Mouse (Mus musculus): ENCODE results near the gene Adm2. TPM values are rescaled to one million over a fixed set of nuclear protein-coding genes. Genes with fewer than 3 reads are reported as not detected.

Adm2 gene
- polyA plus RNA-seq, 1 experiment from 2014 or later, result 0.64 TPM

- Histone ChIP-seq H3K4me2 (ENCODE audit: low read depth, low read length) (peak overlapping the region; percentile 77; the same call in 1 of the 2 replicates), H3K9me3 (ENCODE audit: control insufficient read depth, low read length) (no peaks in the 10 kb centered on the region), H3K36me3 (ENCODE audit: control insufficient read depth, insufficient read depth, low read length) (no peaks in the 10 kb centered on the region), H3K27ac (ENCODE audit: low read length) (no peak overlapping the region), H3K27me3 (ENCODE audit: control insufficient read depth, insufficient read depth, low read depth, low read length) (no peaks in the 10 kb centered on the region), H3K4me1 (replicated peaks; ENCODE audit: control insufficient read depth, insufficient read depth, low read length) (peaks cover 16% of the 10 kb centered on the region), H3K9ac (ENCODE audit: low read length) (no peak overlapping the region), H3K4me3 (ENCODE audit: low read length) (no peak overlapping the region)
- WGBS, result 66% methylated on average over 11 of the region's 11 CpGs
- no peak for ATAC-seq (ENCODE audit: low read depth)
Measured at GRCm38 (mm10) chr15:89316146-89316545, 6.4 kb upstream of the Adm2 start.

GRCm38 (mm10) chr15:89321264-89321663, 1.3 kb upstream of the Adm2 start:
- no peaks in the 10 kb centered on the region for H3K36me3 ChIP-seq (ENCODE audit: control insufficient read depth, insufficient read depth, low read length)
- no peak for ATAC-seq (ENCODE audit: low read depth)
- H3K4me3 ChIP-seq (ENCODE audit: low read length), result no peak overlapping the region
- 71% methylated on average over 8 of the region's 8 CpGs for WGBS
- no peaks in the 10 kb centered on the region for H3K9me3 ChIP-seq (ENCODE audit: control insufficient read depth, low read length)
- no peak overlapping the region for H3K9ac ChIP-seq (ENCODE audit: low read length)
- H3K4me1 ChIP-seq (replicated peaks; ENCODE audit: control insufficient read depth, insufficient read depth, low read length), result no peaks in the 10 kb centered on the region; the same call in 1 of the 2 replicates
- no peak overlapping the region for H3K4me2 ChIP-seq (ENCODE audit: low read depth, low read length)
- H3K27me3 ChIP-seq (ENCODE audit: control insufficient read depth, insufficient read depth, low read depth, low read length), result peaks cover 4% of the 10 kb centered on the region
- H3K27ac ChIP-seq (ENCODE audit: low read length), result no peak overlapping the region

GRCm38 (mm10) chr15:89323656-89324055, 1.1 kb downstream of the Adm2 start:
- Histone ChIP-seq H3K9ac (ENCODE audit: low read length) (no peak overlapping the region), H3K4me3 (ENCODE audit: low read length) (no peak overlapping the region), H3K4me2 (ENCODE audit: low read depth, low read length) (no peak overlapping the region), H3K27me3 (ENCODE audit: control insufficient read depth, insufficient read depth, low read depth, low read length) (peaks cover 4% of the 10 kb centered on the region), H3K27ac (ENCODE audit: low read length) (no peak overlapping the region), H3K9me3 (ENCODE audit: control insufficient read depth, low read length) (no peaks in the 10 kb centered on the region), H3K36me3 (ENCODE audit: control insufficient read depth, insufficient read depth, low read length) (no peaks in the 10 kb centered on the region), H3K4me1 (replicated peaks; ENCODE audit: control insufficient read depth, insufficient read depth, low read length) (no peaks in the 10 kb centered on the region; the same call in 1 of the 2 replicates)
- no peak for ATAC-seq (ENCODE audit: low read depth)
- WGBS, result 84% methylated on average over 4 of the region's 4 CpGs

GRCm38 (mm10) chr15:89326441-89326840, 3.9 kb downstream of the Adm2 start:
- Histone ChIP-seq H3K9me3 (ENCODE audit: control insufficient read depth, low read length) (no peaks in the 10 kb centered on the region), H3K36me3 (ENCODE audit: control insufficient read depth, insufficient read depth, low read length) (no peaks in the 10 kb centered on the region), H3K4me1 (replicated peaks; ENCODE audit: control insufficient read depth, insufficient read depth, low read length) (no peaks in the 10 kb centered on the region; the same call in 1 of the 2 replicates), H3K9ac (ENCODE audit: low read length) (no peak overlapping the region), H3K4me2 (ENCODE audit: low read depth, low read length) (no peak overlapping the region), H3K27me3 (ENCODE audit: control insufficient read depth, insufficient read depth, low read depth, low read length) (peaks cover 4% of the 10 kb centered on the region), H3K4me3 (ENCODE audit: low read length) (no peak overlapping the region), H3K27ac (ENCODE audit: low read length) (no peak overlapping the region)
- ATAC-seq (ENCODE audit: low read depth), result no peak
- 46% methylated on average over 5 of the region's 5 CpGs for WGBS

- Histone ChIP-seq H3K4me3 (ENCODE audit: low read length) (no peak within 1 kb of the TSS), H3K27ac (ENCODE audit: low read length) (no peak within 1 kb of the TSS), H3K27me3 (ENCODE audit: control insufficient read depth, insufficient read depth, low read depth, low read length) (no peaks in the 10 kb centered on the region), H3K4me2 (ENCODE audit: low read depth, low read length) (no peak within 1 kb of the TSS), H3K9ac (ENCODE audit: low read length) (no peak within 1 kb of the TSS), H3K36me3 (ENCODE audit: control insufficient read depth, insufficient read depth, low read length) (no peaks in the 10 kb centered on the region), H3K9me3 (ENCODE audit: control insufficient read depth, low read length) (no peaks in the 10 kb centered on the region), H3K4me1 (replicated peaks; ENCODE audit: control insufficient read depth, insufficient read depth, low read length) (no peaks in the 10 kb centered on the region)
- ATAC-seq (ENCODE audit: low read depth), result no peak
- 86% methylated on average over 7 of the region's 7 CpGs for WGBS
Measured at GRCm38 (mm10) chr15:89334271-89334670, 11.8 kb downstream of the Adm2 start, which contains the start of gene Miox. TSS of gene Miox (plus strand) at chr15:89334398.

GRCm38 (mm10) chr15:89334774-89335537, 12.4 kb downstream of the Adm2 start:
- no peak overlapping the region for H3K9ac ChIP-seq (ENCODE audit: low read length)
- no peaks in the 10 kb centered on the region for H3K9me3 ChIP-seq (ENCODE audit: control insufficient read depth, low read length)
- H3K27me3 ChIP-seq (ENCODE audit: control insufficient read depth, insufficient read depth, low read depth, low read length), result no peaks in the 10 kb centered on the region
- H3K4me3 ChIP-seq (ENCODE audit: low read length), result no peak overlapping the region
- H3K4me2 ChIP-seq (ENCODE audit: low read depth, low read length), result no peak overlapping the region
- no peak for ATAC-seq (ENCODE audit: low read depth)
- H3K27ac ChIP-seq (ENCODE audit: low read length), result no peak overlapping the region
- no peaks in the 10 kb centered on the region for H3K4me1 ChIP-seq (replicated peaks; ENCODE audit: control insufficient read depth, insufficient read depth, low read length)
- WGBS, result 77% methylated on average over 17 of the region's 17 CpGs
- no peaks in the 10 kb centered on the region for H3K36me3 ChIP-seq (ENCODE audit: control insufficient read depth, insufficient read depth, low read length)

DNA sequence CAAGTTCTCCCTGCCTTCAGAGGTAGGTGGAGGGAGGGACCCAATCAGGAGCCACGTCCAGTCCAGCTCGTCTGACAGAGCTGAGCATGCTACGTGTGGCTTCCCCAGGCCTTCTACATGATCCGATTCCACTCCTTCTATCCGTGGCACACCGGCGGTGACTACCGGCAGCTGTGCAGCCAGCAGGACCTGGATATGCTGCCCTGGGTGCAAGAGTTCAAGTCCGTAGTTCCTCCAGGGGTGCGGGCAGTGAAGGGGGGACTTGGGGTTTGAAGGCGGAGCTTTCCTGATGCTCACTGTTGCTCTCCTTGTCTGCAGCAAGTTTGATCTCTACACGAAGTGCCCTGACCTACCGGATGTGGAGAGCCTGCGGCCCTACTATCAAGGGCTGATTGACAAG, 13.9 kb downstream of the Adm2 start:
- Histone ChIP-seq H3K4me1 (replicated peaks; ENCODE audit: control insufficient read depth, insufficient read depth, low read length) (no peaks in the 10 kb centered on the region), H3K4me2 (ENCODE audit: low read depth, low read length) (no peak overlapping the region), H3K36me3 (ENCODE audit: control insufficient read depth, insufficient read depth, low read length) (no peaks in the 10 kb centered on the region), H3K27ac (ENCODE audit: low read length) (no peak overlapping the region), H3K9me3 (ENCODE audit: control insufficient read depth, low read length) (no peaks in the 10 kb centered on the region), H3K27me3 (ENCODE audit: control insufficient read depth, insufficient read depth, low read depth, low read length) (no peaks in the 10 kb centered on the region), H3K4me3 (ENCODE audit: low read length) (no peak overlapping the region), H3K9ac (ENCODE audit: low read length) (no peak overlapping the region)
- ATAC-seq (ENCODE audit: low read depth), result no peak
- 76% methylated on average over 14 of the region's 14 CpGs for WGBS

DNA sequence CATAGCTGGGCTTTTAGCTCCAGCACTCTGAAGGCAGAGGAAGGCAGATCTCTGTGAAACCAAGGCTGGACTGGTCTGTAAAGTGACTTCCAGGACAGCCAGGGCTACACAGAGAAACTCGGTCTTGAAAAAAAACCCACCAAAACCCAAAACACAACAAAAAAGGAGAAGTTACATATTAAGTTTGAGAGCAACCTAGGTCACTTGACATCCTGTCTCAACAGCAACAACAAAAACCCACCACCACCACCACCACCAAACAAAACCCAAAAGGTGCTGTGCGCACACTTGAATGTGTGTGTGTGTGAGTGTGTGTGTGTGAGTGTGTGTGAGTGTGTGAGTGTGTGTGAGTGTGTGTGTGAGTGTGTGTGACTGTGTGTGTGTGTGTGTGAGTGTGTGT, 17.2 kb downstream of the Adm2 start:
- no peak for ATAC-seq (ENCODE audit: low read depth)
- no peaks in the 10 kb centered on the region for H3K9me3 ChIP-seq (ENCODE audit: control insufficient read depth, low read length)
- no peak overlapping the region for H3K27ac ChIP-seq (ENCODE audit: low read length)
- H3K27me3 ChIP-seq (ENCODE audit: control insufficient read depth, insufficient read depth, low read depth, low read length), result no peaks in the 10 kb centered on the region
- H3K4me3 ChIP-seq (ENCODE audit: low read length), result no peak overlapping the region
- no peaks in the 10 kb centered on the region for H3K4me1 ChIP-seq (replicated peaks; ENCODE audit: control insufficient read depth, insufficient read depth, low read length)
- no peak overlapping the region for H3K4me2 ChIP-seq (ENCODE audit: low read depth, low read length)
- WGBS, result 84% methylated on average over 2 of the region's 2 CpGs
- H3K36me3 ChIP-seq (ENCODE audit: control insufficient read depth, insufficient read depth, low read length), result no peaks in the 10 kb centered on the region
- no peak overlapping the region for H3K9ac ChIP-seq (ENCODE audit: low read length)

- Histone ChIP-seq H3K9ac (ENCODE audit: low read length) (no peak overlapping the region), H3K9me3 (ENCODE audit: control insufficient read depth, low read length) (no peaks in the 10 kb centered on the region), H3K27me3 (ENCODE audit: control insufficient read depth, insufficient read depth, low read depth, low read length) (no peaks in the 10 kb centered on the region), H3K36me3 (ENCODE audit: control insufficient read depth, insufficient read depth, low read length) (no peaks in the 10 kb centered on the region), H3K4me1 (replicated peaks; ENCODE audit: control insufficient read depth, insufficient read depth, low read length) (no peaks in the 10 kb centered on the region), H3K27ac (ENCODE audit: low read length) (no peak overlapping the region), H3K4me2 (ENCODE audit: low read depth, low read length) (no peak overlapping the region), H3K4me3 (ENCODE audit: low read length) (no peak overlapping the region)
- ATAC-seq (ENCODE audit: low read depth), result no peak
- WGBS, result 72% methylated on average over 3 of the region's 3 CpGs
Measured at GRCm38 (mm10) chr15:89340136-89340535, 17.6 kb downstream of the Adm2 start.
